Mouse (Mus musculus): ENCODE measurements around the gene Igf1r. TPM values are rescaled to one million over a fixed set of nuclear protein-coding genes. Genes with fewer than 3 reads are reported as not detected.
A peak's percentile ranks its signal among the peaks of the same experiment; 100 is the strongest.

The Igf1r gene
- polyA plus RNA-seq, 1 experiment from 2014 or later: 4.3 TPM

DNA sequence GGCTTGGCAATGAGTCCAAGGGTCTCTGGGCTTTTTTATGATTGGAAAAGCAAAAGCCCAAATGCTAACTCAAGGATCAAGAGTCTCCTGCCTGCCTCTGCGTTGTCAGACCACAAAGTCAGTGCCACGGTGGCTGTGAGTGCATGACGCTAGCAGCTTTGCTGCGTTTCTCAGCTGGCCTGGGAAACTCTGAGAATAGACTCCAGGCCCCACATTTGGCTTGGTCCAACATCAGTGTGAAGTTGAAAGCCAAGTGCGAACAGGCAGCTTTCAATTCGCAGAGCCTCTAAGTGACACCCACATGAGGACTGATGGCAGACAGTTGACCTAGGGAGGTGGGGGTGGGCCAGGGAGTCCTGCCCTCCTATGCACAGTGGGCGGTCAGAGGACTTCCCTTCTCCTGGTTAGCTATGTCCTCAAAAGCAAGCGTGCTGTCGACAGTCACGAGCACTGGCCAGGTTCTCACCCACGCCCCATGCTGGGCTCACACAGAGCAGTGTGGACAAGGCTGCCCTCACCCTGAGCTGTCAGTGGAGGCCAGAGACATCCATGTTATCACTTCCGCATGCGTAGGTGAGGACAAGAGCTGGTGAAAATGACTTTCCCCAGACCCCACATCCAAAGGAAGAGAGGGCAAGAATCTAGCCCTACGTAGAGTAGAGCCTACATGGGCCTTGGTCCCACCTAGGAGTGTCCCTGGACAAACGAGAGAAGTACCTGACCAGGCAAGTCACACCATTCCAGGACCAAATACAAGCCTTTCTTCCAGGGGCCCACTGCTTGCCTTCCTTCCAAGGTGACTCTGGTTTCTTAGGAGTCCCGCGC is 305.9 kb downstream of the Igf1r start:
- Histone ChIP-seq H3K36me3 (no peaks in the 10 kb centered on the region), H3K27ac (no peak overlapping the region), H3K9ac (no peak overlapping the region), H3K4me1 (replicated peaks) (no peaks in the 10 kb centered on the region), H3K27me3 (peaks cover 4% of the 10 kb centered on the region), H3K9me3 (replicated peaks) (no peaks in the 10 kb centered on the region), H3K4me3 (replicated peaks) (no peak overlapping the region), H3K4me2 (no peak overlapping the region)
- 59% methylated on average over 17 of the region's 17 CpGs for WGBS (ENCODE audit: insufficient replicate concordance)
- ATAC-seq (ENCODE audit: low read depth): no peak
- no peak for DNase-seq

DNA sequence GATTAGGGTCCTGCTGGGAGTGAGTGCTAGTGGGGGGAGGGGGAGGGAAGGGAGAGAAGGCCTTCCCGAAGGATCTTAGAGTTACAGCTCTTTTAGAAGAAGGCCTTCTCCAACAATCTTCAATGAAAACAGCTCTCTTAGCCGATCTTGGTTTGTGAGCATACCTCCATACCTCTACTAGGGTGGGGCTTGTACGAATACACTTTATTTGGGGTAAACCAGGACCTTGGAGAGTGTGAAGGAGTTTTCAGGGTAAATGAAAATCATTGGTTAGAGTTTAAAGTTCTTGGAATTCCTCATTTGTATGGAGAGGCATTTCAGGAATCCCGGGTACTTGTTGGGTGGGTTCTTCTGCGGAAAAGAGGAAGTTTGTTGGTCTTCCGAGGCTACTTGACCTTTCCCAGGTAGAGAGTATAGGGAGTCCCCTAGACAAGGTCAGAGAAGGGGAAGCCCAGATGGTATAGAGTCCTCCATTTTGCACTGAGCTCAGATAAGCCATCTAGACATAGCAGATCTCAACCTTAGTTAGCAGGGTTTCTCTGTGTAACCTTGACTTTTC is 307.0 kb downstream of the Igf1r start:
- WGBS (ENCODE audit: insufficient replicate concordance): 47% methylated on average over 6 of the region's 6 CpGs
- Histone ChIP-seq H3K9me3 (replicated peaks) (no peaks in the 10 kb centered on the region), H3K9ac (no peak overlapping the region), H3K27ac (no peak overlapping the region), H3K4me2 (no peak overlapping the region), H3K4me3 (replicated peaks) (no peak overlapping the region), H3K27me3 (peaks cover 15% of the 10 kb centered on the region), H3K36me3 (no peaks in the 10 kb centered on the region), H3K4me1 (replicated peaks) (no peaks in the 10 kb centered on the region)
- DNase-seq (no peak), ATAC-seq (ENCODE audit: low read depth) (no peak)

DNA sequence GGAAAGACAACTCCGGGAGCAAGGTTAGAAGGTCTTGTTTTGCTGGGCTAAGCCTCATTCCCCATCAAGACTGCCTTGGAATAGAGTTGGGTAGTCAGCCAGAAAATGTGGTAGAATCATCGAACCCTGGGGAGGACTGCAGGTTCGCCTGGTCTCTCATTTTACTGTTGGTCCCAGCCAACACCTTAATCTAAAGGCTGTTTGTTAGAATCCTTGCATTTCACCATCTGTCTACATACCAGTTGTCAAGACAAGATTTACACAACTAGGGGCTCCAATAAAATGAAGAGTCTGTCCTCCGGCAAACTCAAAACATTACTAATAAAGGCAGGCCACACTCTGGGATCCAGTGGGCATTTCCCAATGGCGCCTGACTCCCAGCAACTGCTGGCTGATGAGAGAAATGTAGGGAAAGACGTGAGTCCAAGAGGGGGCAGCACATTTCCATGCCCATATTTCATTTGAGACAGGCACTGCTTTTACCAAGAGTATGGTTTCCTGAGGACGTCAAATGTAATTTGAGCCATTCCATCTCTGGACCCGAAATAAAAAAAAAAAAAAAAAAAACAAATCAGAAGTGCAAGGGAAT is 310.1 kb downstream of the Igf1r start:
- H3K36me3 ChIP-seq: no peaks in the 10 kb centered on the region
- no peaks in the 10 kb centered on the region for H3K4me1 ChIP-seq (replicated peaks)
- H3K27me3 ChIP-seq: peaks cover 28% of the 10 kb centered on the region
- H3K4me2 ChIP-seq: no peak overlapping the region
- no peak overlapping the region for H3K27ac ChIP-seq
- no peak overlapping the region for H3K9ac ChIP-seq
- no peak overlapping the region for H3K4me3 ChIP-seq (replicated peaks)
- no peaks in the 10 kb centered on the region for H3K9me3 ChIP-seq (replicated peaks)
- ATAC-seq (ENCODE audit: low read depth) (no peak), DNase-seq (no peak)
- 55% methylated on average over 8 of the region's 8 CpGs for WGBS (ENCODE audit: insufficient replicate concordance)

DNA sequence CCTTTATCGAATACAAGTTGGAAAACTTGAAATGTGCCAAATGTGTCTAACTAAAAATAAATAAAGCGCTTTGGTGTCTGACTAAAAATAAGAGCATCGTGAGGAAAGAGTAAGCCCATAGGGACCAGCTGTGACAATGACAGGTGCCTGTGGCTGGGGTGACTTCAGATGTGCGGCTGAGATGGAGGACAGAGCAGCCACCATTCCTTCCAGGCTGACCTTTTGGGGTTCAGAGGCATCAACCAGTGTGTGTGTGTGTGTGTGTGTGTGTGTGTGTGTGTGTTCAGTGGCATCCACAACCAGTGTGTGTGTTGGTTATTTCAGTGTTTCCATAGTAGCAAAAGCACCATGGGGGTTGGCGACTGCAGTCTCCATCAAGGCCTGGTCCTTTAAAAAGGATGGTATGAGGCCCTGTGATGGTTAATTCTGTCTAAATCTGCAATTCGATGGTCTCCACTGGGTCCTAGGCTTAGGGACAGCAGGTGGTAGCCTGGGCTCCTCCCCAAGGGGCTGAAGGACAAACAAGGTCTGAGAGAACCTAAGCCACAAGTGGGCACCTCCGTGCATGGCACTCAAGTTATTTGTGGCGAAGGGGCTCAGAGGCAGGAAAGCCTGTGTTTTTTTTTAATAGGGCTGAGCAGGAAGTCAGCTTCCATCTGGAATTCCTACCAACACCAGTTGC is 310.9 kb downstream of the Igf1r start:
- Histone ChIP-seq H3K36me3 (no peaks in the 10 kb centered on the region), H3K27me3 (peaks cover 28% of the 10 kb centered on the region), H3K4me1 (replicated peaks) (no peaks in the 10 kb centered on the region), H3K27ac (no peak overlapping the region), H3K9ac (no peak overlapping the region), H3K9me3 (replicated peaks) (no peaks in the 10 kb centered on the region), H3K4me3 (replicated peaks) (no peak overlapping the region), H3K4me2 (peak overlapping the region; percentile 55)
- no peak for DNase-seq
- WGBS (ENCODE audit: insufficient replicate concordance): 62% methylated on average over 8 of the region's 8 CpGs
- no peak for ATAC-seq (ENCODE audit: low read depth)

DNA sequence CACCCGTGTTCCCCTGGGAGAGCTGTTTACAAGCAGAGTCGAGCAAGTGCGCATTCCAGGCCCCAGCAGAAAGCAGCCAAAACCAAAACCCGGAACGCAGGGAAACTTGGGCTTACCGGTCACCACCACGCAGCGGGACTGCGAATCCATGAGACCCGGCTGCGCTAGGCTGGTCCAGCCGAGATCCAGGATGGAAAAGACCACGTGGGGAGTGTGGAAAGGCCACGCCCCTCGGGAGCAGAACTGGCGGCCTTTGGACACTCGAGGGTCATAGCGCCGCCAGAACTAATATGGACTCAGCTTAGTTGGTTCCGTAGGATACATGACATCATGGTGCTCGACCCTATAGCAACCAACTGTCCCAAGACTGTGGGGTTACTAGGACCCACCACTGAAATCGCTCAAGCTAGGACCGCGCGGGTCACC is 311.4 kb downstream of the Igf1r start, which contains the start of gene Pgpep1l:
Gene Pgpep1l (minus strand): TSS at position 206 of the 426 bp plus-strand sequence.
- Histone ChIP-seq H3K9ac (no peak within 1 kb of the TSS), H3K9me3 (replicated peaks) (no peaks in the 10 kb centered on the region), H3K27ac (no peak within 1 kb of the TSS), H3K4me3 (replicated peaks) (peak within 1 kb of the TSS; percentile 25), H3K36me3 (no peaks in the 10 kb centered on the region), H3K4me2 (peak within 1 kb of the TSS; percentile 55), H3K27me3 (peaks cover 28% of the 10 kb centered on the region), H3K4me1 (replicated peaks) (no peaks in the 10 kb centered on the region)
- WGBS (ENCODE audit: insufficient replicate concordance): 8% methylated on average over 25 of the region's 25 CpGs
- ATAC-seq (ENCODE audit: low read depth): no peak
- no peak for DNase-seq

DNA sequence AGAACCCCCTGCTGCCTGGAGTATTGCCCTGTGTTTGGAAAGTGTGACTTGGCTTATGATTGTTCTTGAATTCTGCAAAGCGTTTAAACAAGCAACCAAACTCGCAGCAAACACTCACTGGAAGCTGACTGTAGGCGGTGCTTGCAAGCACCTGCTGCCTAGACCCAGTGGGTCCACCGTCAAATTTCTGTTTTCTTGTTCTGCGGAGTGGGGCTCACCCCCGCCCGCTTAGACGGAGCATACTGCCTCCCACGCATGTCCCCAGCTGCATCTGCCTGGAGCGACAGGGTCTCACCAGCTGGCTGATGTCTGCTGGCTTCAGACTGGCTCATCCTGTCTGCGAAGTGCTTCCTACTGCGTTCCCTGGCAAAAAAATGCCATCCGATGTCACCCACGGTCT is 311.9 kb downstream of the Igf1r start:
- no peak overlapping the region for H3K9ac ChIP-seq
- peak overlapping the region; percentile 55 for H3K4me2 ChIP-seq
- no peaks in the 10 kb centered on the region for H3K4me1 ChIP-seq (replicated peaks)
- H3K4me3 ChIP-seq (replicated peaks): peak overlapping the region; percentile 25; the same call in 1 of the 2 replicates
- DNase-seq (no peak), ATAC-seq (ENCODE audit: low read depth) (no peak)
- no peaks in the 10 kb centered on the region for H3K9me3 ChIP-seq (replicated peaks)
- H3K36me3 ChIP-seq: no peaks in the 10 kb centered on the region
- no peak overlapping the region for H3K27ac ChIP-seq
- H3K27me3 ChIP-seq: peaks cover 28% of the 10 kb centered on the region
- whole genome bisulfite sequencing (ENCODE audit: insufficient replicate concordance): 22% methylated on average over 14 of the region's 14 CpGs

DNA sequence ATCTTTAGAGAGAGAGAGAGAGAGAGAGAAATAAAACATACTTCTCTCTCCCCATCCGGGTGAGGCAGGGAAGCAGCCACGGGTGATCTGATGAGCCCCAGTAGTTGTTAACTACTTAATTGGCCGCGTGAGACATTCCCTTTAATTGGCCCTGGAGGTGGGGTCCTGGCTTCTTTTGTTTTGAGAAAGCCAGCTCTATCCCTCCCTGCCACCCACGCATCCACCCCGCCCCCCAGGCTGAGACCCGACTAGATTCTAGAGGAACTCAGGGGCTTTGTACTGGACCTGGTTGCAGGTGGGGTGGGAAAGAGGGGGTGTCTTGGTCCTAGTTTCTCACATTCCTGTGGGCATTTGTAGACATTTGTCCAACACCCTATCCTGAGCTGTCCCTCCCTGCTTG is 312.8 kb downstream of the Igf1r start:
- Histone ChIP-seq H3K27me3 (peaks cover 28% of the 10 kb centered on the region), H3K4me1 (replicated peaks) (no peaks in the 10 kb centered on the region), H3K9me3 (replicated peaks) (no peaks in the 10 kb centered on the region), H3K9ac (no peak overlapping the region), H3K27ac (no peak overlapping the region), H3K4me3 (replicated peaks) (no peak overlapping the region), H3K4me2 (no peak overlapping the region), H3K36me3 (no peaks in the 10 kb centered on the region)
- 34% methylated on average over 7 of the region's 7 CpGs for WGBS (ENCODE audit: insufficient replicate concordance)
- DNase-seq (no peak), ATAC-seq (ENCODE audit: low read depth) (no peak)

DNA sequence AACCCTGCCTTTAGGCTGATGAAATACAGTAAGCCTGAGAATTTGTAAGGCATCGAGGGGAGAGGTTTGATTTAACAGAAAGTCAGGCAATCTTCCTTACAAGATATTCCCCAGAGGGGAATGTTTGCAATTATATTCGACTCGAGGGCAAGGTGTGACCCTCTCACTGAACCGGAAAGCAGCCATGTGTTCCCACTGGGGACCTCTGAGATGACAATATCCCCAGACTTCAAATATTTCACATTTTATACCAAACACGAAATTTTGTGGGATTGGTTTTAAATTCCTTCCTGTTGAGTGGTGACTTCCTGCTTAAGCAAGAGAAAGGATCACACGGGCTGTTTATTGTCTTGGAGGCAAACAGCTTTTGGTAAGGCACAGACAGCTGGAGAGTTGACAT is 314.1 kb downstream of the Igf1r start:
- no peaks in the 10 kb centered on the region for H3K36me3 ChIP-seq
- WGBS (ENCODE audit: insufficient replicate concordance): 43% methylated on average over 6 of the region's 6 CpGs
- no peaks in the 10 kb centered on the region for H3K9me3 ChIP-seq (replicated peaks)
- no peak overlapping the region for H3K4me3 ChIP-seq (replicated peaks)
- H3K27ac ChIP-seq: no peak overlapping the region
- ATAC-seq (ENCODE audit: low read depth) (no peak), DNase-seq (no peak)
- H3K4me1 ChIP-seq (replicated peaks): no peaks in the 10 kb centered on the region
- H3K9ac ChIP-seq: no peak overlapping the region
- H3K27me3 ChIP-seq: peaks cover 28% of the 10 kb centered on the region
- H3K4me2 ChIP-seq: no peak overlapping the region

DNA sequence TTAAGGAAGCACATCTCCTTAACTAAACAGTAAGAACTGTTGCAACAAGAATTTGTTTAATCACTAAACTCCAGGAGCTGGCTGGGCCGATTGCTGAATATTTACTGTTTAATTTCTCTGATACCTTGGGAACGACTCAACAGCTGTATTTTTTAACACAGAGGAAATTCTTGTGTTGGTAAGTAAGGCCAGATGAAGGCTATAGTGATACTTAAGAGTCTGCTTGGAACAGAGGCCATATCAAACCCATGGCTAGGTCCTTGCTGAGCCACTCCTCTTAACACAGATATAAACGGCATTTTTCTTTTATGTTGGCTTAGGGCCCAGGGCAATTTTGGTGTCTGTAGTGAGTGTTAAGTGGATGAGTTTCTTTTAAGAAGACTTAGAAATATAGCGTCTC is 317.9 kb downstream of the Igf1r start:
- no peak overlapping the region for H3K4me2 ChIP-seq
- H3K27me3 ChIP-seq: peaks cover 7% of the 10 kb centered on the region
- no peak overlapping the region for H3K27ac ChIP-seq
- ATAC-seq (ENCODE audit: low read depth): no peak
- no peaks in the 10 kb centered on the region for H3K9me3 ChIP-seq (replicated peaks)
- no peak overlapping the region for H3K9ac ChIP-seq
- peaks cover 5% of the 10 kb centered on the region for H3K4me1 ChIP-seq (replicated peaks)
- no peaks in the 10 kb centered on the region for H3K36me3 ChIP-seq
- 58% methylated on average over 4 of the region's 4 CpGs for whole genome bisulfite sequencing (ENCODE audit: insufficient replicate concordance)
- no peak overlapping the region for H3K4me3 ChIP-seq (replicated peaks)
- DNase-seq: no peak

DNA sequence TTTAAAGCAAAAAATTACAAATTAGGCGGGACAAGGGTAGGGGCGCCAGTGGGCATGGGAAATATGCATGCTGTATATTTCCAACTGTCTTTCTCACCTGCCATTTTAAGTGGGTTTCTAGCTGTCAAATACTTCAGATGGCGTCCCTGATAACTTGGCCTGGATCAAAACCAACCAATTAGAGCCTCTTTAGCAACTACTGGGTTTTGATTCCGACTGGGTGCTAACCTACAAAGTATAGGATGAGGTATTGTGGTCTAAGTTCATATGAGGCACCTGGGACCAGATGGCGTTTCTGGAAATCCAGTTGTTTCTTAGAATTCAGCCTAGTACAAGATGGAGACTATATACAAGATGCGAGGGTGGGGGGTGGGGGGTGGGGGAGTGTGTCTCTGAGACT is 319.2 kb downstream of the Igf1r start:
- Histone ChIP-seq H3K27me3 (peaks cover 7% of the 10 kb centered on the region; the same call in 1 of the 2 replicates), H3K36me3 (no peaks in the 10 kb centered on the region), H3K9ac (no peak overlapping the region), H3K27ac (no peak overlapping the region), H3K4me1 (replicated peaks) (peaks cover 16% of the 10 kb centered on the region), H3K4me3 (replicated peaks) (no peak overlapping the region), H3K4me2 (no peak overlapping the region), H3K9me3 (replicated peaks) (no peaks in the 10 kb centered on the region)
- WGBS (ENCODE audit: insufficient replicate concordance): 65% methylated on average over 6 of the region's 6 CpGs
- DNase-seq (no peak), ATAC-seq (ENCODE audit: low read depth) (no peak)

DNA sequence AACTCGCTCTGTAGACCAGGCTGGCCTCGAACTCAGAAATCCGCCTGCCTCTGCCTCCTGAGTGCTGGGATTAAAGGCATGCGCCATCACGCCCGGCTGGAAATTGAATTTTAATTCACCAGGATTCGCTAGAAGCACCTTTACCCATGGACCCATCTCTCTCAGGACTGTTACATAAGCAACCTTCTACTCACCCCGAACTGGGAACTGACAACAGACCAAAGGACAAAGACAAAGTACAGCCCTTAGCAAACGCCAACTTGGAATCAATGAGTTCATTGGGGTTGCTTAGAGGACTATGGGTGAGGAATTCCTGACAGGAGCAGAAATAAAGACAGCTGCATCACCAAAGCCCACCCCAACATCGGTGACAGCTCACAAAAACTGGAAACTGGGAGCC is 320.0 kb downstream of the Igf1r start:
- Histone ChIP-seq H3K27me3 (peaks cover 7% of the 10 kb centered on the region; the same call in 1 of the 2 replicates), H3K9ac (no peak overlapping the region), H3K4me2 (no peak overlapping the region), H3K4me1 (replicated peaks) (peaks cover 16% of the 10 kb centered on the region), H3K27ac (no peak overlapping the region), H3K9me3 (replicated peaks) (no peaks in the 10 kb centered on the region), H3K36me3 (no peaks in the 10 kb centered on the region), H3K4me3 (replicated peaks) (no peak overlapping the region)
- 69% methylated on average over 10 of the region's 10 CpGs for WGBS (ENCODE audit: insufficient replicate concordance)
- ATAC-seq (ENCODE audit: low read depth): no peak
- DNase-seq: no peak
